Mouse (Mus musculus) heart, embryonic 14.5 days (tissue): Measurements from ENCODE around the gene Haus3. TPM values are rescaled to one million over a fixed set of nuclear protein-coding genes. Genes with fewer than 3 reads are reported as not detected.

Experiments used
- ATAC-seq: fragments of 200-750 bp; cut with Nextera tagmentation; 2 replicates; pipeline ENCODE4 v1.8.0; 2017; ENCODE audit warnings: low read depth, moderate TSS enrichment; ENCODE audit not compliant: insufficient number of reproducible peaks, insufficient read depth, low FRiP score
- H3K27ac ChIP-seq, 2 experiments: fragments of 200-500 bp in 1 of 2; fragments of 300-500 bp in 1 of 2; sonication (generic) in 1 of 2; replicated peaks in 1 of 2; 2 replicates each; pipeline ENCODE4 v1.5.1; 2012 to 2014; ENCODE audit warnings: low read depth in 2 of 2, low read length in 2 of 2, control low read depth in 1 of 2, mild to moderate bottlenecking in 1 of 2, mixed read lengths in 1 of 2; ENCODE audit not compliant: control insufficient read depth in 1 of 2, insufficient read depth in 1 of 2
- H3K27me3 ChIP-seq: fragments of 300-500 bp; sonication (generic); 2 replicates; pipeline ENCODE4 v1.6.1; 2014; ENCODE audit warnings: mild to moderate bottlenecking, low read length, control low read depth; ENCODE audit not compliant: control insufficient read depth, insufficient read depth
- H3K36me3 ChIP-seq: fragments of 300-500 bp; sonication (generic); 2 replicates; pipeline ENCODE4 v1.6.1; 2014; ENCODE audit warnings: mild to moderate bottlenecking, control low read depth, low read length, mixed read lengths; ENCODE audit not compliant: control insufficient read depth, insufficient read depth
- H3K4me1 ChIP-seq, 2 experiments: fragments of 200-500 bp in 1 of 2; fragments of 300-500 bp in 1 of 2; sonication (generic) in 1 of 2; 2 replicates each; pipeline ENCODE4 v1.6.1; 2012 to 2014; ENCODE audit warnings: low read length in 2 of 2, control low read depth in 1 of 2, mixed read lengths in 1 of 2; ENCODE audit not compliant: control insufficient read depth in 2 of 2, insufficient read depth in 2 of 2
- H3K4me2 ChIP-seq: fragments of 300-500 bp; sonication (generic); 2 replicates; pipeline ENCODE4 v1.6.1; 2014; ENCODE audit warnings: mild to moderate bottlenecking, low read length
- H3K4me3 ChIP-seq, 2 experiments: fragments of 200-500 bp in 1 of 2; fragments of 300-500 bp in 1 of 2; sonication (generic) in 1 of 2; 2 replicates each; pipeline ENCODE4 v1.5.1; 2012 to 2014; ENCODE audit warnings: low read length in 2 of 2, mild to moderate bottlenecking in 2 of 2, control low read depth in 1 of 2, low read depth in 1 of 2, moderate library complexity in 1 of 2; ENCODE audit not compliant: control insufficient read depth in 1 of 2, insufficient read depth in 1 of 2
- H3K9ac ChIP-seq: fragments of 300-500 bp; sonication (generic); 2 replicates; pipeline ENCODE4 v1.6.1; 2014; ENCODE audit warnings: mild to moderate bottlenecking, low read length
- H3K9me3 ChIP-seq: fragments of 300-500 bp; sonication (generic); 2 replicates; pipeline ENCODE4 v1.6.1; 2016; ENCODE audit warnings: low read length, control low read depth; ENCODE audit not compliant: control insufficient read depth
- WGBS: fragments of 180-500 bp; shearing (Covaris S2); extraction: QIAGEN DNeasy Blood & Tissue Kit; methylation state at CpG from one replicate; pipeline ENCODE4 v1.1.7; 2014; 5-methylcytosine and 5-hydroxymethylcytosine counted together
- polyA plus RNA-seq: library from polyadenylated mRNA; unstranded; fragments of >200 nt; fragmentation: Nextera tagmentation; extraction: Ambion mirVana; gene quantifications from 2 replicates; pipeline ENCODE4 v1.2.1, GENCODE M21; 2014

The Haus3 gene
- polyA plus RNA-seq, 1 experiment from 2014 or later, result 18.4 TPM

GRCm38 (mm10) chr5:34105681-34106080, 63.6 kb downstream of the Haus3 start:
- H3K36me3 ChIP-seq, result no peaks in the 10 kb centered on the region
- H3K4me2 ChIP-seq, result no peak overlapping the region
- no peak for ATAC-seq
- H3K9me3 ChIP-seq, result no peaks in the 10 kb centered on the region
- H3K27me3 ChIP-seq, result no peaks in the 10 kb centered on the region
- H3K4me3 ChIP-seq, result no peak overlapping the region
- H3K4me1 ChIP-seq, result peaks cover 0 to 2% of the 10 kb centered on the region in 2 experiments; a peak in 2 of 4 replicates
- no peak overlapping the region for H3K9ac ChIP-seq
- 41% methylated on average over 1 of the region's 1 CpGs for WGBS
- 0 out of 4 replicates have a peak overlapping the region, but pooled peaks have one; percentile 32 to 33 for H3K27ac ChIP-seq

Other genes starting within 250 kb of the Haus3 start
- gene Nelfa, start 233.1 kb downstream of the Haus3 start, polyA plus RNA-seq, result 24.4 and 25.8 TPM in 2 replicates
- gene Gm1673, start 186.1 kb downstream of the Haus3 start, polyA plus RNA-seq, result 49.5 and 66.7 TPM in 2 replicates
- 0.57 and 0.66 TPM in 2 replicates for gene Nat8l, start 173.5 kb downstream of the Haus3 start, polyA plus RNA-seq
- gene Poln, start 79 bp downstream of the Haus3 start, polyA plus RNA-seq, result 0.47 and 1.0 TPM in 2 replicates
- gene Mxd4, start 18.2 kb upstream of the Haus3 start, polyA plus RNA-seq, result 33.2 and 34.2 TPM in 2 replicates
- gene Zfyve28, start 118.9 kb upstream of the Haus3 start, polyA plus RNA-seq, result 0.32 and 0.42 TPM in 2 replicates
- gene Cfap99, start 119.1 kb upstream of the Haus3 start, polyA plus RNA-seq, result 0.09 TPM in 1 of 2 replicates, not detected in the other
- gene Rnf4, start 166.8 kb upstream of the Haus3 start, polyA plus RNA-seq, result 116 and 120 TPM in 2 replicates
- gene Fam193a, start 200.4 kb upstream of the Haus3 start, polyA plus RNA-seq, result 10.3 and 10.6 TPM in 2 replicates